Mouse (Mus musculus) mouse trophoblast stem cell (cell line): ENCODE results near the gene Tpr.

Experiments
- in situ Hi-C, 2 experiments: fragments of 300-500 bp; cut with MseI, MboI; formaldehyde crosslinking; loops; 2 replicates in 1 of 2; 3 replicates in 1 of 2; pipeline ENCODE4 v1.15.1; 2025

Gene Tpr

GRCm38 (mm10) chr1:150460595-150460994, 68.0 kb downstream of the Tpr start:
- in situ Hi-C loops = no loop called here

GRCm38 (mm10) chr1:150463068-150463467, 70.4 kb downstream of the Tpr start:
- in situ Hi-C loops = no loop called here

- in situ Hi-C loops = no loop called here
Observed at GRCm38 (mm10) chr1:150463691-150464090, 71.1 kb downstream of the Tpr start.

GRCm38 (mm10) chr1:150465364-150465763, 72.7 kb downstream of the Tpr start:
- in situ Hi-C loops = no loop called here

GRCm38 (mm10) chr1:150466132-150466531, 73.5 kb downstream of the Tpr start, which contains the start of gene Prg4:
TSS of gene Prg4 (minus strand) at chr1:150466165.
- in situ Hi-C loops = no loop called here

- in situ Hi-C loops = no loop called here
Observed at GRCm38 (mm10) chr1:150469992-150470391, 77.4 kb downstream of the Tpr start.

GRCm38 (mm10) chr1:150472525-150472924, 79.9 kb downstream of the Tpr start:
- in situ Hi-C loops = no loop called here

GRCm38 (mm10) chr1:150480674-150481073, 88.0 kb downstream of the Tpr start:
- in situ Hi-C loops = no loop called here

GRCm38 (mm10) chr1:150489148-150489547, 96.5 kb downstream of the Tpr start:
- in situ Hi-C loops = no loop called here

- in situ Hi-C loops = no loop called here
Observed at GRCm38 (mm10) chr1:150496626-150497302, 104.1 kb downstream of the Tpr start.

- in situ Hi-C loops = no loop called here
Observed at GRCm38 (mm10) chr1:150497690-150498089, 105.1 kb downstream of the Tpr start.

- in situ Hi-C loops = no loop called here
Observed at GRCm38 (mm10) chr1:150498177-150498576, 105.5 kb downstream of the Tpr start.
